Mouse (Mus musculus): ENCODE results near the gene Syt11.
"Not testable (repeated sequence)": the region's sequence is repeated elsewhere in the genome, so short reads cannot be mapped to it uniquely, and the experiment has no call there.

Gene Syt11

GRCm38 (mm10) chr3:88719098-88719497, 55.9 kb downstream of the Syt11 start:
- peak; percentile 47 to 58 for DNase-seq

GRCm38 (mm10) chr3:88717831-88718230, 57.1 kb downstream of the Syt11 start:
- no peak for DNase-seq

- peak in 1 of 2 experiments; percentile 42 for DNase-seq
Measured at GRCm38 (mm10) chr3:88717198-88717798, 57.7 kb downstream of the Syt11 start.

- DNase-seq, result peak; percentile 86 to 93
Measured at GRCm38 (mm10) chr3:88716399-88717197, 58.4 kb downstream of the Syt11 start, which contains the start of gene Rit1. TSS of gene Rit1 (plus strand) at chr3:88716838.

- not testable (repeated sequence) for DNase-seq
Measured at GRCm38 (mm10) chr3:88715716-88716115, 59.2 kb downstream of the Syt11 start.

GRCm38 (mm10) chr3:88714725-88715124, 60.2 kb downstream of the Syt11 start:
- no peak for DNase-seq

- DNase-seq, result no peak
Measured at GRCm38 (mm10) chr3:88713709-88714108, 61.3 kb downstream of the Syt11 start.

- DNase-seq, result no peak
Measured at GRCm38 (mm10) chr3:88701222-88701621, 73.7 kb downstream of the Syt11 start.

- no peak for DNase-seq
Measured at GRCm38 (mm10) chr3:88700247-88700646, 74.7 kb downstream of the Syt11 start.

GRCm38 (mm10) chr3:88698834-88699233, 76.1 kb downstream of the Syt11 start:
- no peak for DNase-seq

- DNase-seq, result no peak
Measured at GRCm38 (mm10) chr3:88698051-88698450, 76.9 kb downstream of the Syt11 start.

GRCm38 (mm10) chr3:88695545-88695944, 79.4 kb downstream of the Syt11 start:
- no peak for DNase-seq

All from cerebellum, postnatal 25 days (tissue).